Mouse (Mus musculus) megakaryocyte, embryonic 14.5 days (primary cell): Measurements from ENCODE around the gene Elk3. TPM values are rescaled to one million over a fixed set of nuclear protein-coding genes. Genes with fewer than 3 reads are reported as not detected.

ENCODE experiments used
- H3K27me3 ChIP-seq: replicated peaks from 2 replicates; pipeline ENCODE3; 2012; ENCODE audit warnings: inconsistent platforms
- H3K36me3 ChIP-seq: replicated peaks from 2 replicates; pipeline ENCODE3; 2012; ENCODE audit warnings: low read length, inconsistent platforms, mixed read lengths
- H3K4me1 ChIP-seq: 2 replicates; pipeline ENCODE4 v1.6.1; 2012; ENCODE audit warnings: inconsistent platforms
- H3K4me3 ChIP-seq: replicated peaks from 2 replicates; pipeline ENCODE3; 2012; ENCODE audit warnings: moderate library complexity, mild to moderate bottlenecking, inconsistent platforms
- H3K9me3 ChIP-seq: 2 replicates; pipeline ENCODE4 v1.6.1; 2012; ENCODE audit warnings: inconsistent platforms
- FLI1 ChIP-seq: IDR thresholded peaks from 2 replicates; pipeline ENCODE4 v1.6.1; 2012; ENCODE audit warnings: low read length, inconsistent platforms, mixed read lengths
- GATA1 ChIP-seq: IDR thresholded peaks from 3 replicates; pipeline ENCODE4 v1.6.1; 2012; ENCODE audit warnings: mixed read lengths, low read length, inconsistent platforms, borderline replicate concordance
- polyA plus RNA-seq: library from polyadenylated mRNA; stranded (reverse); fragments of >175 nt; gene quantifications from 2 replicates; pipeline ENCODE4 v1.2.3, GENCODE M21; 2012; ENCODE audit warnings: low replicate concordance; ENCODE audit not compliant: insufficient read depth

The Elk3 gene
- polyA plus RNA-seq, 1 experiment = 12.6 TPM

- Histone ChIP-seq H3K36me3 (peaks cover 90% of the 10 kb centered on the region), H3K9me3 (no peaks in the 10 kb centered on the region), H3K4me3 (no peak overlapping the region), H3K27me3 (no peaks in the 10 kb centered on the region), H3K4me1 (peaks cover 15% of the 10 kb centered on the region)
- TF ChIP-seq FLI1 = no peak
- TF ChIP-seq GATA1 = no peak
Measured at GRCm38 (mm10) chr10:93247902-93248301, 63.0 kb downstream of the Elk3 start.

- TF ChIP-seq GATA1 (no peak), FLI1 (no peak)
- peaks cover 89% of the 10 kb centered on the region for H3K36me3 ChIP-seq
- H3K27me3 ChIP-seq = no peaks in the 10 kb centered on the region
- no peak overlapping the region for H3K4me3 ChIP-seq
- no peaks in the 10 kb centered on the region for H3K9me3 ChIP-seq
- peaks cover 11% of the 10 kb centered on the region for H3K4me1 ChIP-seq
Measured at GRCm38 (mm10) chr10:93247422-93247821, 63.5 kb downstream of the Elk3 start.

- H3K4me3 ChIP-seq = no peak overlapping the region
- peaks cover 8% of the 10 kb centered on the region for H3K4me1 ChIP-seq
- TF ChIP-seq GATA1 = no peak
- TF ChIP-seq FLI1 = no peak
- no peaks in the 10 kb centered on the region for H3K27me3 ChIP-seq
- H3K9me3 ChIP-seq = no peaks in the 10 kb centered on the region
- peaks cover 89% of the 10 kb centered on the region for H3K36me3 ChIP-seq
Measured at GRCm38 (mm10) chr10:93246185-93246920, 64.6 kb downstream of the Elk3 start.

- peaks cover 88% of the 10 kb centered on the region for H3K36me3 ChIP-seq
- H3K4me3 ChIP-seq = no peak overlapping the region
- no peaks in the 10 kb centered on the region for H3K9me3 ChIP-seq
- no peak for TF ChIP-seq GATA1
- TF ChIP-seq FLI1 = no peak
- H3K27me3 ChIP-seq = no peaks in the 10 kb centered on the region
- peaks cover 9% of the 10 kb centered on the region for H3K4me1 ChIP-seq
Measured at GRCm38 (mm10) chr10:93244209-93244705, 66.7 kb downstream of the Elk3 start.

- no peak for TF ChIP-seq GATA1
- TF ChIP-seq FLI1 = no peak
- no peaks in the 10 kb centered on the region for H3K27me3 ChIP-seq
- no peak overlapping the region for H3K4me3 ChIP-seq
- peaks cover 12% of the 10 kb centered on the region for H3K4me1 ChIP-seq
- no peaks in the 10 kb centered on the region for H3K9me3 ChIP-seq
- peaks cover 88% of the 10 kb centered on the region for H3K36me3 ChIP-seq
Measured at GRCm38 (mm10) chr10:93242861-93243260, 68.1 kb downstream of the Elk3 start.

GRCm38 (mm10) chr10:93242208-93242607 lies 68.7 kb downstream of the Elk3 start:
- Histone ChIP-seq H3K4me3 (no peak overlapping the region), H3K9me3 (no peaks in the 10 kb centered on the region), H3K27me3 (no peaks in the 10 kb centered on the region), H3K36me3 (peaks cover 88% of the 10 kb centered on the region), H3K4me1 (peaks cover 12% of the 10 kb centered on the region)
- no peak for TF ChIP-seq FLI1

GRCm38 (mm10) chr10:93239201-93239806 lies 71.6 kb downstream of the Elk3 start:
- TF ChIP-seq FLI1 (no peak), GATA1 (no peak)
- Histone ChIP-seq H3K4me3 (peak overlapping the region; percentile 29), H3K27me3 (no peaks in the 10 kb centered on the region), H3K9me3 (no peaks in the 10 kb centered on the region), H3K36me3 (peaks cover 94% of the 10 kb centered on the region), H3K4me1 (peaks cover 11% of the 10 kb centered on the region)

GRCm38 (mm10) chr10:93234692-93235091 lies 76.2 kb downstream of the Elk3 start:
- peaks cover 98% of the 10 kb centered on the region for H3K36me3 ChIP-seq

GRCm38 (mm10) chr10:93233665-93234194 lies 77.2 kb downstream of the Elk3 start:
- no peaks in the 10 kb centered on the region for H3K9me3 ChIP-seq
- H3K4me1 ChIP-seq = peaks cover 16% of the 10 kb centered on the region
- H3K4me3 ChIP-seq = no peak overlapping the region
- TF ChIP-seq GATA1 (no peak), FLI1 (no peak)
- H3K27me3 ChIP-seq = no peaks in the 10 kb centered on the region
- peaks cover 95% of the 10 kb centered on the region for H3K36me3 ChIP-seq

More at GRCm38 (mm10) chr10:93234692-93235091, 76.2 kb downstream of the Elk3 start:
- TF ChIP-seq GATA1 (no peak), FLI1 (no peak)
- no peak overlapping the region for H3K4me3 ChIP-seq
- H3K27me3 ChIP-seq = no peaks in the 10 kb centered on the region
- H3K9me3 ChIP-seq = no peaks in the 10 kb centered on the region
- peaks cover 16% of the 10 kb centered on the region for H3K4me1 ChIP-seq

GRCm38 (mm10) chr10:93231893-93232292 lies 79.0 kb downstream of the Elk3 start:
- peaks cover 82% of the 10 kb centered on the region for H3K36me3 ChIP-seq
- no peak overlapping the region for H3K4me3 ChIP-seq
- TF ChIP-seq FLI1 (no peak), GATA1 (no peak)

More at GRCm38 (mm10) chr10:93231893-93232292, 79.0 kb downstream of the Elk3 start:
- Histone ChIP-seq H3K4me1 (peaks cover 32% of the 10 kb centered on the region), H3K27me3 (no peaks in the 10 kb centered on the region), H3K9me3 (no peaks in the 10 kb centered on the region)
